Mouse (Mus musculus): ENCODE results near the gene Akap13.
"Not testable (repeated sequence)": the region's sequence is repeated elsewhere in the genome, so short reads cannot be mapped to it uniquely, and the experiment has no call there.

The Akap13 gene

DNA sequence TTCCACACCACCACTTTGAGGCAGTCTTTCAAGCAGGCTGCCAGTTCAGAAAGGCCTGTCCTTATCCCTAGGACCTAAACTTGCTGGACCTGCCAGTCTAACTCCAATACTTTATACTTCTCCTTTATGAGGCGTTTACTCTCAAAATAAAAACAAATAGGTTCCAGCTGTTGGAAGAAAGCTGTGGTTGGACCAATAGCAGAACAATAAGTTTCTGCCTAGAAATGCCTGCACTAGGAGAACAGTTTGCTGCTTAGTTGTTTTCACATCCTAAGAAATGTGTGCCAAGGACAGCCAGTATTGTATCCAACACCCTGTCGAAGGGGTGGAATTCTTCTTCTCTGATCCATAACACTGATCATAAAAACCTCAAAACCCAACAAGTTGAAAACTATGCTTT is 276.6 kb downstream of the Akap13 start:
- DNase-seq: no peak

DNA sequence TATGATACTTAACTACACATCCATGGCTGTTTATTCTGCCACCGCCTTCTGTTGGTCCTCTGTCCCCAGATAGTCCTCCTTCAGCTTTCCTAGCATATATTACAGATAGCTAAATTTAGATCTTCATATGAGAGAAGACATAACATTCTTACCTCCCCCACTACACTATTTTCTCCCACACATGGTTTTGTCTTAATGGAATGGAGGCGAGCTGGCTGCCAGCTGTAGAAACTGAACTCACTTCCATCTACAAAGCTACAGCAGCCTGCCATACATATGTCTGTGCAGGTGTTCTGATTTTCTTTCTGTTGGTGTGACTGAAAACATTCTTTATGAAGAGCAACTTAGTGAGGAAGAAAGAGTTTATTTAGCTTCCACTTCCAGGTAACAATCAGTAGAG is 277.8 kb downstream of the Akap13 start:
- DNase-seq: no peak

DNA sequence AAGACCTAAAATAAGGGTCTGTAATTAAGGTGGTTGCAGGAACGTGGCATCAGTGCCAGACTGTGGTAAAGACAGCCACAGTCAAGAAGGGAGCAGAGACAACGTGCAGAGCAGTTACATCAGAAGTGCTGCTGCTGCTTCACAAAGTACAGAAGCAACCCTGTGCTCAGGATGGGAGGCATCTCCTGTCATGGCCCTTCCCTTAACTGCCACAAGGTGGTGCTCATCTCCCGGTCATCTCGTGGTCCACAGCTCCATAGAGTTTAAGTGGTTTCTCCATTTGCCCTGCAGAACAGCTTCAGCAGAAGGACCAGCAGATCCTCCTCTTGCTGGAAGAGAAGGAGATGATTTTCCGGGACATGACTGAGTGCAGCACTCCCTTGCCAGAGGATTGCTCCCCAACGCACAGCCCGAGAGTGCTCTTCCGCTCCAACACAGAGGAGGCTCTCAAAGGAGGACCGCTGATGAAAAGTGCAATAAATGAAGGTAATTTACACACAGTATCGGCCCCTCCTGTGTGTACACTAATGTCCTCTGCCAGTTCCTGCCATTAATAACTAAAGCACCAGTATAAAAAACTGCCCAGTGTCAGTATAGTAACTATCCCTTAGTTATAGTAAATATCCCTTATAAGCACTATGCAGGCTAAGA is 283.9 kb downstream of the Akap13 start:
- peak; percentile 27 for DNase-seq

DNA sequence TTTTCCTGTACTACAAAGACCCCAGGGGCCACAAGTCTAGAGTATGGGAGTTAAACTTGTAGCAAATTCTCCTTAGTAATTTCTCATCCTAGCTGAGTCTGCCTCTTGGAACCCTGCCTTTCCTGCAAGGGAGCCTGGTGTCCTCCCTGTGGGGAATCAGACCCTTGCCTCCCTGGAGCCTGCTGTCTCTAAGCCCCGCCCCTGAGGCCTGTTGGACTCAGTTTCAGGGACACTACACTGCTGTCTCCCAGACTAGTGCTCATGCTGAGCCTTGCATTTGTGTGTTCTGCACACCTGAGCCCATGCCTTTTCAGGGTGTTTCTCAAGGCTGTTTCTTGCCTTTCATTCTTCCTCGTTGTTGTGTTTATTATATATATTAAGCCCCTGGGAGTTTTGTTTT is 289.2 kb downstream of the Akap13 start:
- DNase-seq: no peak

DNA sequence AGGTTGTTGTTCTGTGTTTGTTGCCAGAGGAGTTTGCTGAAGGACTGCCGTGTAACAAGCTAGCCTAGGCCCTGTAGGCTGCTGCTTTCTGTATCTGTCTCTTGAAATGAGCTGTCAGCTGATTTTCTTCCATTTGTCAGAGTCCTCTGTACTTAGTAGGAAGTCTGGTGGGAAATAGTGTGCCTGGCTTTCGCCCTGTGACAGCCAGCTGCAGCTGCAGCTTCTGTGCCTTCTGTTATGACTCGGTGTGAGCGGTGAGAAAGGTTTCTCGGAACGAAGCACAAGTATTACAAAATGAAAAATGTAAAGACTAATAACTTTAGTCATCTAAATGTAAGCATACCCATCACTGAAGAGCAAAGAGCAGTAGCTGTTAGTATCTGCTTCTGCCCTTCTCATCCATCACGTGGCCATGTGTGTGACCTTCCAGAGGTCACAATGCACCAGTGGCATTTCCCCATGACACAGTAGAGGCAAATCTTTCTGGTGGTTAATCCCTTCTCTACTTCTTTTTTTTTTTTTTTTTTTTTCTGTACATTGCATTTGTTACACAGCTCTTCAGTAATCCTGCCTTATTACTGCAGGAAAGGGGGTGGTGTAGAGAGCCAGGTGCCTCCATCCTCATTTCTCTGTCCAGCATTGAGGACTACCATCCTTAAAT is 289.8 kb downstream of the Akap13 start:
- DNase-seq: no peak

DNA sequence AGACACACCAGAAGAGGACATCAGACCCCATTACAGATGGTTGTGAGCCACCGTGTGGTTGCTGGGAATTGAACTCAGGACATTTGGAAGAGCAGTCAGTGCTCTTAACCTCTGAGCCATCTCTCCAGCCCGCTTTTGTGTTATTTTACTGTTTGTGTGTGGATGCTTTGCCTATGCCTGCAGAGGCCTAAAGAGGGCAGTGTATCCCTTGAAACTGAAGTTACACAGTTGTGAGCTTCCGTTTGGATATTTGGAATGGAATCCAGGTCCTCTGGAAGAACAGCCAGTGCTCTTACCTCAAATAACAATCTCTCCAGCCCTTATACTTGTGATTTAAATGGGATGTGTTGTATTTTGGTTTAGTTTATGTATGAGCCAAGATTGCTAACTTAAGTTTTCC is 290.6 kb downstream of the Akap13 start:
- DNase-seq: not testable (repeated sequence)

DNA sequence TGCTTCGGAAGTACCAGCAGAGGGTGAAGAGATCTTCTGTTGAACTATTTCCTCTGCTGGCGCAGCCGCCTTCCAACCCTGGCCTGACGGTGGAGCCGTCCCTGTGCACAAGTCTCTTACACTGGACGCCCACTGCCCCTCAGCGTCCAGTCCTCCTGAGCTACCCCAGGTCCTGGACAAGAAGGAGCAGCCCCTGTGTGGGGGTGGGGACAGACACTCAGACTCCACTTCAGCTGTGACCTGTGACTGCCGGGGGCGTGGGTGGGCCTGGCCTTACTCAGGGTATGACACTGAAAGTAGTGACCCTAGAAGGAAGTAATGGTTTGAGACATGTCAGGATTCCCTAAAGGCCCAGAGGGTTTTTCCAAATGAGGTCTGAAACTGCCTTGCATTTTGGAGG is 295.2 kb downstream of the Akap13 start:
- DNase-seq: no peak

DNA sequence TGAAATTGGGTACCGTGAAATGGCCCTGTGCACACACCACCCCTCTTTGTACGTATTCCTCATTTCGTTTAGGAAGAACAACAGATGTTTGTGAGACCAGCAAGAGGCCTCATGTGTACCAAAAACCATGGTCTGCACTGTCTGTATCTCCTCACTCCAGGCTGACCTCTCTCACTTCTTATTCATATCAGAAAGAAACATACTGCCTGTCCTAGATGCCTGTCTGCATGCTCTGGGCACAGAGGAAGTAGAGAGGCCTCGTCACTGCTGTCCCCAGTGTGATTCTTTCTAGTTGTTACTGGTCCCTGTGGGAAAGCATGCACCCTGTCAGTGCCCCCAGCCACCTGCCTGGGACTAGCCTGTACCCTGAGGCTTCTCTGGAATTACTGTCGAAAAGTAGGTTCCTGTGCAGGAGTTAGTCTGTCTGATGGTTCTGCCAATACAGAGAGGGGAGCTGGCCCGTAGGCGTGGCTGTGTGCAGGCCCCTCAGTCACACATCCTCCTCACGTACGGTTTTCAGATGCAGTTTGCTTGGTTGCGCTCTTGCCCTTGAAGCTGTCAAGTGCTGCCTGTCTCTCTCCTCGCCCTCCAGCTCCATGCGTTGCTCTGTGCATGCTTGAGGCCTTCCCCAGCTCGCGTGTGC is 295.9 kb downstream of the Akap13 start:
- no peak for DNase-seq

DNA sequence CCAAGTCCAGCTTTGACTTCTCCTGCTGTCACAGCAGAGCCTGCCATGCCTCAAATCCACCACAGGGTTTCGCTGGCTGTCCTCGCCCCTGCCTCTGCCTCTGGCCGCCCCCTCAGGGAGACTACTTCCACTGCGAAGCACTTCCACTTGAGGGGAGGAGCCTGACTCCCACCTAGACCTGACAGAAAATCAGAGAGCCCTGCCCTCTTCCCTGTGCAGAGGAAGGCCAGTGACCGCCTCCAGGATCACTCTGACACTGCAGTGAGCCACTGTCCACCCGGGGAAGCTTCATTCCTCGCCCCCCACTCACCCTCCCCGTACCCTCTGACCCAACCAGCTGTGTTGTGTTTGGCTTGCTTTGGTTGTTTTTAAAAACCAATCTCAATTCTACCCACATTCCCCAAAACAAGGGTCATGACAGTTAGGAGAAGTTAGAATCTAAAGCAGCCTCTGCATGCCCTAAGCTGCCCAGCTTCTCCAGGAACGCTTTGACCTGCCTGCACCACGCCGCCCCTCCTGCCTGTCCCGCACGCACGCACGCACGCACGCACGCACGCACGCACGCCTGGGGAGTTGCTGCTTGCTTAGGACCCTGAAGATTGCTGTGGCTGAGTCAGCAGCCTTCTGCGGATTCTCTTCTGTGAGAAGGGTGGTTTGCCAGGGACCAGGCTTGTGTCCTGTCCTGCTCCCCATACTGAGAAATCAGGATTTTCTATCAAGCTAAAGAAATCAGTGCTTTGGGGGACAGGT is 297.3 kb downstream of the Akap13 start:
- DNase-seq: no peak

DNA sequence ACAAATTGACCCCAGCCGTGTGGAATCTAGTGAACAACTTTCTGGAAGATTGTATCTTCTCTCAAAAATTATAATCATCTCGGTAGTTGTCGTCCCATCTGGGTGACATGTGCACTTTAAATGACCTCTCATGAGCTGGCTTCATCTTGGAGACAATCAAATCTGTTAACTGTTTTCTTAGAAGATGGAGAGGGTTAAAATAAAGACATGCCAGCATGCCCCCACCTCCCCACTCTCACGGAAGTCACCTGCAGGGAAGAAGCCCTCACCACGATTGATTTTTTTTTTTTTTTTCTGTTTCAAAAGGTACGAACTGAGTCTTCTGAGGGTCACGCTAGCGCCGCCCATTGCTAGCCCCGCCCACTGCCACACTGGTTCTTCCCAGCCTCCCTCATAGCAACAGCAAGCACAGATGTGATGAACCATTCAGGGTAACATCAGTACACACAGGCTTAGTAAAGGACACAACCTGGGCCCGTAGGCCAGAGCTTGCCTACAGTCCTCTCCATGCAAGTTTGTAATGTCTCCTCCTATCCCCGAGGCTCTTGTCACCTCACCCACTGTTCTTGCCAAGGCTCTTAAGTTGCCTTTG is 298.0 kb downstream of the Akap13 start:
- DNase-seq: no peak

DNA sequence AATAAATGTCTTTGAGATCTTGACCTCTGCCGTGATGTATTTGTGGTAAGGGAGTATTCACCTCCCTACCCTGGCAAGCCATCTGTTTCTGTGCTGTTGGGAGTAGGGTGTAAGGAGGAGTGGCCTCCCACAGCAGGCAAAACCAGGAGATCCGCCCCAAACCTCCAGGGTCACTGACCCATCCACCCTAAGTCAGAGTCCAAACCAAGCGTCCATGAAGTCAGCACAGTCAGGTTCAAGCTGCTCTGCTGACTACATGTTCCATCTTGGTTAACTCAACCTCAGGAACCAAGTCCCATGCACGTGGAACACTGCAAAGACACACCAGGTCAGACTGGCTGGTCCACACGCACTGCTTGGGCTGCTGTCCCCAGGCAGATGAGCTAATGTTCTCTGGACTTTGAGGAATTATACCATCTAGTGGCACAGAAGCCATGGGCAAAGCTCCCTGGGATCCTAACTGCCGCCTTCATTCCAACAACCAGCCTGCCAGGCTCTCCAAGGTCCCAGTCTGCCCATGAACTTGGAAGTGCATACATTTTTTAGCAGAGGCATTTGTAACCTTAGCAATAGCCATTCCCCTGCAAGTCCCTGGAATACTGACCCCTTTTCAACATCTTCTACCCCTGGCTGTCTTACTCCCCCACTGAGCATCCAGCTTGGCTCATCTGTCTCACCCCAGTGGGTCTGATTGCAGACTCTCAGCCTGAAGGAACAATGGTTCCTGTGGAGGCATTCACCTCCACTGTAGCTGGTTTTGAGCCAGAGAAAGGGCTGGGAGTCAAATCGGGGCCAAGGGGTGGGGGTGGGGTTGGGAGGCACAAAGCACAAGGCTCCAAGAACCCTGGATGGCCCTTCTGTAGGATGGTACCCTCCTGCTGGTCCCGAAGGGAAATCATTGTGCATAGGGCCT is 299.5 kb downstream of the Akap13 start:
- no peak for DNase-seq

DNA sequence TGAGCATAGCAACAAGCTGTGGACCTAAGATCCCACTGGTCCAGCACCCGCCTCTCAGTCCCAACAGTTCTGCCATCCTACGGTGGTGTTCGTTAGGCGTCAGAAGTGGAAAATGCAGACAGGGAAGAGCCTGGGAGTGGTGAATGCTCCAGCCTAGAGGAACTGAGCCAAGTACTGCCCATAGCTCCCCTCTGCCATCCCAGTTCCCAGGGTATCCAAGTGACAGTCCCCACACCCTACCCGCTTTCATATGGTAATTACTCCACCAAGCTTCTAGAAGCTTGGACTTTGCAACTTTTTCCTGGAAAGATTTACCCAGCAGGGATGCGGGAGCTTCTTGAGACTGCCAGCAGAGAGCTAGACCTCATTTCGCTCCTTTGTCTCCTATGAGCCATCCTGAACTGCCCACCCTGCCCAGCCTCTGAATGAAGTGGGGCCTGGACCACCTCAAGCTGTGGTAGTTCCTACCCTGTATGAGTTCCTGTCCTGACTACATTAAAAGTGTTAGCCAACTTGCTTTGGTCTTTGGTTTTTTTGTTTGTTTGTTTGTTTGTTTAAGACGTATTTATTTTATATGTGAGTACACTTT is 300.6 kb downstream of the Akap13 start:
- no peak for DNase-seq

DNA sequence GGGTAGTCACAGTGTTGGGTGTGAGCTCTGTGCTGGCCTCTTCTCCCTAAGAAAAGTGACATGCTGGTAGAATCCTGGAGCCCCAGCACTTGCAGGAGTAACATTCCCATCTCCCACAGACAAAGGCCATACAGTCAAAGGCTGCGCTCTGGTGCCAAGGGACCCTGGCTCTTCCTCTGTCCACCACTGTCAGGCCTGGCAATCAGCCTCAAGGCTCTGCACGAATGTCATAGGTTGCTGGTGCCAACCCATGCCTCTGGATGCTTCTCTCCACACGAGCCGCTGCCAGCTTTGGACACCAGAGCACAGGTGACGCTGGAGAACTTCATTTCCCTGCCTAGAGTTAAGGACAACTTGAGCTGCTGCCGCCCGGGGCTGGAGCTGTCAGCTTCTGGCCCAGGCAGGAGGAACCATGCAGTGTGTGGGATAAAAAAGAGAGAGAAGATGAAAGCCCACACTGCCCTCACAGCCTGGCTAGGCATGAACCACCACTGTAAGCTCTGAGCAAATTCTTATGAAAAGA is 304.7 kb downstream of the Akap13 start:
- DNase-seq: no peak

DNA sequence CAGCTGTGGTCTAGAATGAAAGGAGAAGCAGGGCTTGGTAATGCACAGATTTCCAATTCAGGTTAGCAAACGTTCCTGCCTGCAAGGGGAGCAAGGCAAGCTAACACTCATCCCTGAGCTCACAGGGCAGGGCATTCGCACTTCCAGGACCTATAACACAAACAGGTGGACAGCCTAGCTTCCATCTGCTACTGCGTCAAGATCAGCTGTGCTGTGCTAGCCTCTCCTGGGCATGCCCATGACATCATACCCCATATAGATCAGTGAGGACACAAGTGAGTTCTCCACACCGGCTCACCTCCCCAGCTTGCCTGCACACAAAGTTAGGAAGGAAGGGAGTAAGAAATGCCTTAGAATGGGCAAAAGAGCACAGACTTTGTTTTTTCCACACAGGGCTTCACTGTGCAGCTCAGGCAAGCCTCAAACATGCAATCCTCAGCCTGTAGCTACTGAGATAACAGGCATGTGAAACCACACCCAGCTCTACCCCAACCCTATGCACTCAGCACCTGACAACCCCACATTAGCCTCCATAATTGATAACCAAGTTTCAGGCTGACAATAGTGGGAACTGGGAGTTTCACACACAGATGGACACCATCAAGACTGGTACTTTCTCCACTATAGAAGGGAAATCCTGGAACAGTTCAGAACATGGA is 305.5 kb downstream of the Akap13 start:
- DNase-seq: not testable (repeated sequence)

DNA sequence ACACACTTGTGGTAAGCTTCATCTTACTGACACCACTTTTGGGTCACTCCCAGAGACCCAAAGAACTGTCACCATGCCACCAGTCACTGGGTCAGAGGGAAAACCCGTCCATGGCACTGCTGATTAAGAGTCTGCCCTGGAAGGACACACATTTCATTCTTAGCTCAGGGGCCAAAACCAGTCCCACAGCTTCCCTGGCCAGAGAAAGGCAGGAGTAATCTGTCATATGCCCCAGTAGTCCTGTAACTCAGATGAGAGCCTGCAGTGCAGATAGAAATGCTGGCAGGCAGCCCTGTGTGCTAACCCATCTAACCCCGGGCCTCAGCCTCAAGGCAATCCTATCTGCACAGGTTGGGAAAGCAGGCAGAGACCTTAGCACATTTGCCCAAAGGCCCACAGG is 306.9 kb downstream of the Akap13 start:
- DNase-seq: peak; percentile 18

DNA sequence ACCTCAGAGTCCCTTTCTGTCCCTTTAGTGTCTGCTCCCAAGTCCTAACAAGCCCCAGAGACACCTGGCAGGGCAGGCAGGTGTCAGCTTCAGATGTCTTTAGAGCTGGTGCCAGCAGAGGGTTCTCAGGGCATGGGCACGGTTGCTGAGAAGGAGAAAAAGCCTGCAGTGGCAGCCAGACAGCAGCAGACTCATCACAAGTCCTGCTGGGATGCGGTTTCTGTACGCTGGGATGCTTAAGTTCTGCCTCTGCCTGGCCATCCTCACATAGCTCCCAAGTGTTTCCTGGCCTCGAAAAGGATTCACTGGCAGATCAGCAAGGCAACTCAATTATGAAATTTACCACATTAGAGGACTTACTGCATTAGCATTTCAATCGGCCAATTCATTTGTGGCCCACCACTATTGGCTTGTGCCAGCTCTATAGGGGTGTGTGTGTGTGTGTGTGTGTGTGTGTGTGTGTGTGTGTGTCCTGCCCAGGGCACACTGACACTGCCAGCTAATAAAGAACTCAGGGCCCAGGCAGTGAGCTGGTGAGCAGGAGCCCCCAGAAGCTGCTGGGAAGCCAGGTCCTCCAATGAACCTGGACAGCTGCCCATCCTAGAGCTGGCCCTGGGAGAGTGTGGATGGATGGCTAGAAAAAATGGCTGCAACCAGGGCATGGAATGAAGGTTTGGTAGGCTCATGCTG is 311.9 kb downstream of the Akap13 start:
- not testable (repeated sequence) for DNase-seq

DNA sequence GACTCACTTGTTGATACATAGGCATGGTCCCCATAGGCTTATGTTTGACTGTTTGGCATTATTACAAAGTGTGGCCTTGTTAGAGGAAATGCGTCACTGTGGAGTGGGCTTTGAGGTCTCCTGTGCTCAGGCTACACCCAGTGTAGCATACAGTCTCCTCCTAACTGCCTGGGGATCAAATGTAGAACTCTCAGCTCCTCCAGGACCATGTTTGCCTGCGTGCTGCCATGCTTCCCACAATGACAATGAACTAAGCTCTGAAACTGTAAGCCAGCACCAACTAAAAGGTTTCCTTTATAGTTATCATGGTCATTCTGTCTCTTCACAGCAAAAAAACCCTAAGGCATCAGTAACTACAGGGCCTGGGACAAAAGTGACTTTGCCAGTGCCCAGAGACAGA is 312.8 kb downstream of the Akap13 start:
- DNase-seq: no peak

DNA sequence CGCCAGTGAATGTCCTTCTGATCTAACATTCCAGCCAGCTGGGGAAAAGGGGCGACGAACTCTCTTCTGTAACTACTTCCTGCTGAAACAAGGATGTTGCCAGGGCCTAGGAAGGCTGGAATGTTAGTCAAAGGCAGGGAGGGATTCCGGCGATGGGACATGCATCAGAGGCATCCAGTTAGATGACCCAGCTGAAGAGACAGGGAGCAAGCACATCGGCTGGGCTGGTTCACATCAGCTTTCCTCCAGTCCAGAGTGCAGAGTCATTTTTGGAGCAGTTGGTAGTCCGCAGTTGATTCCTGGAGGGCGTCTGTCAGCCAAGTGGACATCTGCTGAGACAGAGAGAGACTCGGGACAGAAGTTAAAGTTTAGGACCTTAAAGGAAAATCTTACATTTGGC is 314.6 kb downstream of the Akap13 start:
- DNase-seq: no peak

DNA sequence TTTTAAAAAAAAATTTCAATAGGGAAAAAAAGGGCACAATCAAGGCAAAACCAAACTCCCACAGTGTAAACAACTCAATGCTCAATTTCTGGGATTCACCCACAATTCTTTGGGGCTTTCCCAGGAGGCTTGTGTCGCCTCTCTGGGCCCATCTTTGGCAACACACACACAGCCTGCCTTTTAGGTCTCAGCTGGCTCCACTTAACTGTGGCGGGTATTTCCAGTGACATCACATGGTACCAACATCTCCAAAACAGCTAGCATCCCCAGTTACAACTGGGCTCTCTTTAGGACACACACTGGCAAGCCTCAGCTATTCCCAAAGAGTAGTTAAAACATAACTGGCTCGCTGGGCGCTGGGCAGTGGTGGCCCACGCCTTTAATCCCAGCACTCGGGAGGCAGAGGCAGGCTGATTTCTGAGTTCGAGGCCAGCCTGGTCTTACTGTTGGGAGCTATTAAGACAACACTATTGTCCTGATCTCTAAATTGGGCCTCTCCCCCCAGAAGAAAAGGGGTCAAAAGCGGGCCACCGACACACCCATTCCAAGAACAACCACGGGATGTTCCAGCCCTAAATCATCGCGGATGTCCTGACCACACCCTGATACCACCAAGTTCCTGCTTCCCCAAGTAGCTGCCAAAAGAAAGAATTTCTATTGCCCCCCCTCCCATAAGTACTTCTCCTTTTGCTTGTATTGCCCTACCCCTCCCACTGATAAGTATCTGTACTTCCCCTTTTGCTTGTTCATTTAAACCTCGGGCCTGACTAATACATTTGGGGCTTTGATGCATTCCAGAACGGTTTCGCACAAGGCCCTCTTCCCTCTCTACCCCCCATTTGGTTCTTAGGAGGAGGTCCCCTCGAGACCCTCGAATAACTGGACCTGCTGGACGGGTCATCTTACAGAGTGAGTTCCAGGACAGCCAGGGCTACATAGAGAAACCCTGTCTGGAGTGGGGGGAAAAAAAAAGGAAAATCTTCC is 319.1 kb downstream of the Akap13 start:
- not testable (repeated sequence) for DNase-seq
